Mouse (Mus musculus) heart, adult 2 months (tissue): ENCODE data around the gene Slx4ip. TPM values are rescaled to one million over a fixed set of nuclear protein-coding genes. Genes with fewer than 3 reads are reported as not detected.

Experiments used
- DNase-seq, 2 experiments: peaks; one replicate each; pipeline ENCODE4 v3.0.0; 2021
- H3K27ac ChIP-seq: fragments of 200-600 bp; 2 replicates; pipeline ENCODE4 v1.8.1; 2022
- H3K27me3 ChIP-seq: fragments of 200-500 bp; 2 replicates; pipeline ENCODE4 v1.6.1; 2012; ENCODE audit warnings: mild to moderate bottlenecking, low read length, inconsistent platforms, mixed read lengths; ENCODE audit not compliant: control insufficient read depth, insufficient read depth
- H3K36me3 ChIP-seq: fragments of 200-500 bp; 2 replicates; pipeline ENCODE4 v1.6.1; 2012; ENCODE audit warnings: low read length, inconsistent platforms; ENCODE audit not compliant: control insufficient read depth, insufficient read depth
- H3K4me1 ChIP-seq: fragments of 200-500 bp; 2 replicates; pipeline ENCODE4 v1.6.1; 2011; ENCODE audit warnings: low read length; ENCODE audit not compliant: control insufficient read depth, insufficient read depth
- H3K4me3 ChIP-seq: fragments of 200-600 bp; 2 replicates; pipeline ENCODE4 v1.8.1; 2022
- H3K79me2 ChIP-seq: fragments of 200-500 bp; replicated peaks from 2 replicates; pipeline ENCODE4 v1.6.1; 2012; ENCODE audit warnings: mild to moderate bottlenecking, inconsistent platforms, low read length, moderate library complexity, mixed read lengths; ENCODE audit not compliant: control insufficient read depth, insufficient read depth
- H3K9ac ChIP-seq: fragments of 200-500 bp; 2 replicates; pipeline ENCODE4 v1.6.1; 2012; ENCODE audit warnings: low read depth, mild to moderate bottlenecking, control low read depth, inconsistent platforms, low read length, mixed read lengths
- CTCF ChIP-seq: fragments of 200-600 bp; IDR thresholded peaks from 2 replicates; pipeline ENCODE4 v1.8.1; 2022; ENCODE audit warnings: antibody characterized with exemption, mild to moderate bottlenecking, moderate library complexity
- EP300 ChIP-seq: fragments of 200-500 bp; IDR thresholded peaks from 2 replicates; pipeline ENCODE4 v1.6.1; 2011; ENCODE audit warnings: low read depth, low read length, control low read depth; ENCODE audit not compliant: insufficient read depth
- POLR2A ChIP-seq: fragments of 200-500 bp; IDR thresholded peaks from 2 replicates; pipeline ENCODE4 v1.6.1; 2011; ENCODE audit warnings: mild to moderate bottlenecking, low read depth, low read length, control low read depth; ENCODE audit not compliant: insufficient read depth
- WGBS: fragments of 180-500 bp; shearing (Covaris S2); methylation state at CpG from one replicate; pipeline ENCODE4 v1.1.7; 2018; 5-methylcytosine and 5-hydroxymethylcytosine counted together
- intact Hi-C: fragments of 180-260 bp; cut with DNase I; formaldehyde crosslinking; loops from one replicate; pipeline ENCODE4 v1.15.1; 2025
- polyA plus RNA-seq: library from polyadenylated mRNA; depleted of rRNA; stranded (reverse); fragments of >200 nt; gene quantifications from 2 replicates; pipeline ENCODE4 v1.2.3, GENCODE M21; 2012
- total RNA-seq, 2 experiments: library from RNA; stranded (reverse); gene quantifications; 2 replicates each; pipeline ENCODE4 v1.2.3; 2021

Gene Slx4ip
- total and polyA plus RNA-seq, 3 experiments, result 0.39 to 1.4 (median 1.3) TPM

DNA sequence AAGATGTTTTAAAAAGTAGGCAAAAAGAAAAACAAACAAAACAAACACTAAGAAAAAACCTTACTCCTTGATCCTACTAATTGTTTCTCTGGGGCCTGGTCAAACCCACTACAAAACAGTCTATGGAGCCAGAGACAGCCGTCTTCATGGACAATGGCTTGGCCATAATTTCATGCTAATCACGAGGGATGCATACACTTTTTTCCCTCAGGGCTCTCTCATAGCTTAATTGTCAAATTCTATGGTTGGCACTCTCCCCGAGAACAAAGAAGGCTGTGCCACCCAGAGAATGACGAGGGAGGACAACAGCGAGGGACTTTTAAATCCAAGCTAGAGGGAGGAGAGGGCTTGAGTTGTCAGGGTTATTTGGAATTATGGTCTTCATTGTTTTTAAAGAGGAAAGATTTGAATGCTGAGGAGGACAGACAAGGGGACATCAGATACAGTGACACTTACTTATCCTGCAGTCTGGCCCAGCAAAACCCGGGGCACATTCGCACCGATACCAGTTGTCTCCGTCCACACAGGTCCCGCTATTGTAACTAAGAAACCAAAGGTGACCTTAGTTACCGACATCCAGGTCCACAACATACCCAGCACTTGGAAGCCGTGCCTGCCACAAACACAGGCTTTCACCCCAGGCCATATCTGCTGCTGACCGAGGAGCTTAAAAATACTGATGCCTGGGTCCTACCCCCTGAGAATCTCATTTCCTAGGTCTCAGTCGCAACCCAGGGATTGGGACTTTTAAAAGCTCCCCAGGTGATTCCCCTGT is 195.8 kb downstream of the Slx4ip start:
- H3K27me3 ChIP-seq, result no peaks in the 10 kb centered on the region
- no peak for DNase-seq
- H3K9ac ChIP-seq, result no peak overlapping the region
- H3K4me1 ChIP-seq, result no peaks in the 10 kb centered on the region; the same call in 1 of the 2 replicates
- H3K4me3 ChIP-seq, result no peak overlapping the region
- no peaks in the 10 kb centered on the region for H3K79me2 ChIP-seq
- no peaks in the 10 kb centered on the region for H3K36me3 ChIP-seq
- H3K27ac ChIP-seq, result no peak overlapping the region
- TF ChIP-seq CTCF, result no peak
- TF ChIP-seq POLR2A, result no peak
- TF ChIP-seq EP300, result no peak
- intact Hi-C loops, result no loop called here
- 92% methylated on average over 14 of the region's 14 CpGs for WGBS

DNA sequence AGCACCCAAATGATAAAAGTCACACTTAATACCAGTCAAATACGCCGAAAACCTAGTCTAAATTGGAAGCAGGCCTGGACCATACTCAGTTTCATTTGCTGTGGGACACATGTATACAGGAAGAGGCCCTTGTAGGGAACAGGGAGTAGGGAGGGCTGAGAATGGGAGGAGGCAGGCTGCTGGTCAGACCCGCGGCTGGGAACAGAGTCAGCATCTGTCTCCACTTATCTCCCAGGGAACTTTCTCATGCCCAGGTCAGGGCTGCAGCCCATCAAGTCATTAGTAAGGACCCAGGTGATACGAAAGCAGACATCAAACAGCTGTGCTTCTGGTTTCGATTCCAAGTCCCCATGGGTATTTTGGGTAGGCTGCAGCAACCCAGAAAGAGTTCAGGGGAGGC is 196.7 kb downstream of the Slx4ip start:
- WGBS, result 61% methylated on average over 6 of the region's 6 CpGs
- no peak overlapping the region for H3K27ac ChIP-seq
- H3K27me3 ChIP-seq, result no peaks in the 10 kb centered on the region
- no peaks in the 10 kb centered on the region for H3K79me2 ChIP-seq
- H3K4me3 ChIP-seq, result no peak overlapping the region
- intact Hi-C loops, result no loop called here
- H3K4me1 ChIP-seq, result no peaks in the 10 kb centered on the region; the same call in 1 of the 2 replicates
- no peak for DNase-seq
- H3K36me3 ChIP-seq, result no peaks in the 10 kb centered on the region; the same call in 1 of the 2 replicates
- TF ChIP-seq EP300, result no peak
- TF ChIP-seq POLR2A, result no peak
- TF ChIP-seq CTCF, result no peak
- H3K9ac ChIP-seq, result no peak overlapping the region

DNA sequence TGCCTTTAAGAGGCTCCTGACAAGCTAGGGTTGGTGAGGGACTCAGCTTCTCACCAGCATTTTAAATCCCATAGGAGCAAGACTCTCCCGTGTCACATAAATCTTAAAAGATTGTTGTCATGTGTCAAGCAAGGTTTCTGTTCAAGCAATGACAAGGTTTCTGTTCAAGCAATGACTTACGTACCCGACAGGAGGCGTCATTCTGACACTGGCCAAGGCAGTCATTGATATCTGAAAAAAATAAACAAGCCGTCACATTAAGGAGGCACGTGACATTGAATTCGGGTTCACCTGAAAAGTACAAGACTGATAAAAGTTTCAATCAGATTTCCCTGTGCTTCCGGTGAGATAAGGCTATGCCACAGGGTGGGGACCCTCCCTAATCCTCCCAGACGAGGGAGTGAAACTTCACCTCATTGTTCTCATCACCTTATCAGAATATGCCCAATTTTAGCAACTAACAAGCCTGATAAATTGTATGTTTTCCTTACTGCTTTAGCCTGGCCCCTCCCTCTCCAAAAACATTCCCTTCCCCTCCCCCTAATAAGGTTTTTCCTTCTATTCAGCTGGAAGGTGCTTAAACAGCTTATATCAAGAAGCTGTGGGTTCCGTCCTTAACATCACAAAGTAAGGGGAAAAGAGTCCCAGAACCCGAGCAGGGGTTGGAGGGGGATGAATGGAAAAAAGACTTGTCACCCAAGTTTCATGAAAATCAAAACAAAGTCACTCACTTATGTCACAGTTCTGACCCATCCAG is 200.9 kb downstream of the Slx4ip start:
- Histone ChIP-seq H3K79me2 (no peaks in the 10 kb centered on the region), H3K36me3 (peaks cover 3% of the 10 kb centered on the region), H3K4me3 (no peak overlapping the region), H3K9ac (no peak overlapping the region), H3K4me1 (no peaks in the 10 kb centered on the region; the same call in 1 of the 2 replicates), H3K27ac (peak overlapping the region; percentile 4; the same call in 1 of the 2 replicates), H3K27me3 (no peaks in the 10 kb centered on the region)
- TF ChIP-seq EP300 (peak; percentile 68; the same call in 1 of the 2 replicates), POLR2A (no peak), CTCF (peak; percentile 57)
- 44% methylated on average over 11 of the region's 11 CpGs for WGBS
- intact Hi-C loops, result no loop called here
- no peak for DNase-seq

DNA sequence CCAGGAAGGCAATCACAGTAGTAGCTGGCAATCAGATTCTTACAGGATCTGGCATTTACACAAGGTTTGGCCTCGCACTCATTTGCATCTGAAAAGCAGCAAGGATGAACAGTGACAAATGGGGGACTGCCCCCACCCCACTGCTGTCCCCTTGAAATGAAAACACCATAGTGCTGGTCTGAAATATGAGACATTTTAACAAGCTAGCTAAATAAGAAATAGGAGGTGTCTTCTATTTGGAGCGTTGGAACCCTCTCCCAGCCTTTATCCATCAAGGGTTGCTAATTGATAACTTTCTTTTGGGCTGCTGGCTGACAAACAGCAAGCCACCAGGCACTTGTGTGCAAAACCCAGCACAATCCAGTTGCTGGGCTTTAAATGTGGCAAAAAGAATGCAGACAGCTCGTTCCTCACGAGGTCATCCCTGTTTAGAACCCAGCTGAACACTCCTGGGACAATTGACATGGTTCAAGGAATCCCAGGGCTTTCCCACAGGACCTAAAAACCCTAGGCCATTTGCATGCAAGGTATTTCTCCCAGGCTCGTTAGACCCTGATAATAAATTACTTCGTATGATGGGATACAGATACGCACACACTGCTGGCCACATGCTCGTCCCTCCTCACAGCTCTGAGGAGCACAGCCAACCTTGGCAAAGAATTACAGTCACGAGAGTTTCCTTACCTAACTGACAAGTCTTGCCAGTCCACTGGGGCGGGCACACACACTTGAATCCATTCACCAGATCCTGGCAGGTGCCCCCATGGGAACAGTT is 201.7 kb downstream of the Slx4ip start:
- no peak for DNase-seq
- peaks cover 2% of the 10 kb centered on the region; the same call in 1 of the 2 replicates for H3K4me1 ChIP-seq
- intact Hi-C loops, result no loop called here
- no peaks in the 10 kb centered on the region for H3K27me3 ChIP-seq
- 44% methylated on average over 10 of the region's 10 CpGs for WGBS
- H3K9ac ChIP-seq, result no peak overlapping the region
- H3K27ac ChIP-seq, result peak overlapping the region; percentile 4; the same call in 1 of the 2 replicates
- TF ChIP-seq EP300 (0 out of 2 replicates have a peak, but pooled peaks have one; percentile 18), POLR2A (no peak), CTCF (no peak)
- H3K4me3 ChIP-seq, result no peak overlapping the region
- H3K36me3 ChIP-seq, result peaks cover 3% of the 10 kb centered on the region
- H3K79me2 ChIP-seq, result no peaks in the 10 kb centered on the region

DNA sequence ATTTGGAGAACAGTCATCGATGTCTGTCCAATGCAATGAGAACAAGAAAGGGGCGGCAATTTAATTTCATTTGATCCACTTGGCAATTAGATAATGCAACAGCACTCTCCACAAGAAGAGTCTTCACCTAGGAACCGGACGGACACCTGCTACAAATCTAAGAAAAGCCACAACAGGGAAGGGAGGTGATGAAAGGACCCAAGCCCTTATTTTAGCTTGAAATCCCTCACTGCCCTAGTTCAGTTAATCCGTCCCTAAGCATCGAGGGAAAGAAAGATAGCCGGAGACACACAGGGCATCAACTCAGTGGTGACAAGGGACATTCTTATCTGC is 202.2 kb downstream of the Slx4ip start:
- no peak for DNase-seq
- TF ChIP-seq POLR2A (no peak), CTCF (no peak), EP300 (no peak)
- intact Hi-C loops, result no loop called here

More for the DNA sequence above, 202.2 kb downstream of the Slx4ip start:
- Histone ChIP-seq H3K4me3 (no peak overlapping the region), H3K36me3 (peaks cover 8% of the 10 kb centered on the region), H3K4me1 (peaks cover 2% of the 10 kb centered on the region; the same call in 1 of the 2 replicates), H3K27me3 (no peaks in the 10 kb centered on the region), H3K79me2 (no peaks in the 10 kb centered on the region), H3K9ac (no peak overlapping the region), H3K27ac (no peak overlapping the region)
- WGBS, result 79% methylated on average over 7 of the region's 7 CpGs
